Mouse (Mus musculus): Measurements from ENCODE around the gene Pmis2.

Gene Pmis2

GRCm38 (mm10) chr7:30633762-30634412 is 37.5 kb downstream of the Pmis2 start:
- DNase-seq (ENCODE audit: low spot score), result no peak

GRCm38 (mm10) chr7:30629013-30629412 is 42.4 kb downstream of the Pmis2 start:
- DNase-seq (ENCODE audit: low spot score), result no peak

GRCm38 (mm10) chr7:30626647-30627046 is 44.8 kb downstream of the Pmis2 start:
- no peak for DNase-seq (ENCODE audit: low spot score)

GRCm38 (mm10) chr7:30625530-30626384 is 45.6 kb downstream of the Pmis2 start, which contains the start of gene Cox6b1:
Gene Cox6b1 (minus strand): TSS chr7:30626151.
- peak; percentile 83 for DNase-seq (ENCODE audit: low spot score)

All from layer of hippocampus, adult 11-12 months (tissue).